Mouse (Mus musculus) small intestine, adult 10 weeks (tissue): ENCODE measurements around the gene Nckap5l. TPM values are rescaled to one million over a fixed set of nuclear protein-coding genes. Genes with fewer than 3 reads are reported as not detected.

ENCODE experiments used
- polyA plus RNA-seq: library from polyadenylated mRNA; stranded (reverse); fragments of 350-450 nt; fragmentation: Illumina TruSeq; extraction: RNeasy Lipid Tissue Mini Kit (QIAGEN cat#74804); gene quantifications from one replicate; pipeline ENCODE4 v1.2.3, GENCODE M21; 2014; ENCODE audit warnings: low replicate concordance

The Nckap5l gene
- polyA plus RNA-seq, result not detected

DNA sequence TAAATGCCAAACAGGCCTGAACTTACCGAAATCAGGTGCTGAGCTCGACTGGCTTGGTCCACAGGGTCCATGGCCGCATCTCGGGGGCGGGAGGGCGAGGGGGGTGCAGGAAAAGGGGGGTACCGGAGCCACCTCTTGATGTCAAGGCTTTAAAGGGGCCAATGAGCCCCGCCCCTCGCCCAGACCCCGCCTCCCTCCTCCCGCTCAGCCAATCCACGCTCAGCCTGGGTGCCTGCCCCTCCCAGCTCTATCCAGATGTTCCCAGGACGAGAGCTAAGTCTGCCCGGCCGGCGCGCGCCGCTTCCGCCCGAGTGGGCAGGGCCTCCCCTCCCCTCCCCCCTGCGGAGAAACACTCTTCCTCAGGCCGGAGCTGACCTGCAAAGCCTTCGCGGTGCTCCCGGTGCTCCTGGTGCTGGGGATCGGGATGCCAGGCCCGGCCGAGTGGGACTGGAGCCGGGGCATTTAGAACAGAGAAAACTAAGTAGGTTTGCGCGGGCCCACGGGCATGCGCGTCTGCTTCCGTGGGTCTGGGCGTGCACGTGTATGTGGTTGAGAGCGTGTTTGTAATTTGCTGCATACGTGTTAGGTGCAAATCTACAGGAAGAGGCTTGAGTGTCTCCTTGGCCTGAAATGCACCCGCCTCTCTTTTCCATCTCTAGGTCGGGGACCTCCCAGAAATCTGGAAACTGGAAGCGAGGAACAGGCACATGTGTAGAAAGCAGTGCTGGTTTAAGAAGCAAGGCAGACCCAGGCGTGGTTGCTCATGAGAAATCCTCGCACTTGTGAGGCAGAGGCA lies at the start of gene Nckap5l:
Gene Nckap5l, minus strand, starts transcription at position 143 of the 796 bp plus-strand sequence.

DNA sequence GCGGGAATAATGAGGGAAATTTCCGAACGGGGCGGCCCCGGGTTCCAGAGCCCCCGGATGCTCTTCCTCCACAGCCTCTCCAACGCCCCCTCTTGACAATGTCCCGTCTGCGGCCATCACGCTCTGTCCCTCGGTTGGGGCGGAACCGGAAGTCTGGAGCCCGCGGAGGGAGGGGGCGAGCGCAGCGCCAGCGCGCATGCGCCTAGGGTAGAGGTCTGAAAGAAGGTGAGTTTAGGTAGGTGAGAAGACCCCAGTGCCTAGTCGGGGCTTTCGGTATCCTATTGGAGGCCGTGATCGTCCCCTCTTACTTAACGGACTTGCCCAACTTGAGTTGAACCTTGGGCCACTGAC lies 17.0 kb upstream of the Nckap5l start, which contains the start of gene Bcdin3d:
Gene Bcdin3d, minus strand, starts transcription at position 155 of the 351 bp plus-strand sequence.

GRCm38 (mm10) chr15:99392486-99393385 lies 64.8 kb downstream of the Nckap5l start, which contains the start of gene Tmbim6:
TSS of gene Tmbim6 (plus strand) at chr15:99392882.

Other genes with a start within 250 kb of the Nckap5l start
- gene Kcnh3, start 232.9 kb downstream of the Nckap5l start, polyA plus RNA-seq, result not detected
- gene Mcrs1, start 205.8 kb downstream of the Nckap5l start, polyA plus RNA-seq, result not detected
- 1.1 TPM for gene Prpf40b, start 162.7 kb downstream of the Nckap5l start, polyA plus RNA-seq
- gene Fam186b, start 161.9 kb downstream of the Nckap5l start, polyA plus RNA-seq, result not detected
- gene Fmnl3, start 87.3 kb downstream of the Nckap5l start, polyA plus RNA-seq, result 0.48 TPM
- gene Tmbim6, start 64.9 kb downstream of the Nckap5l start, polyA plus RNA-seq, result 500 TPM
- 1.3 TPM for gene Bcdin3d, start 17.0 kb upstream of the Nckap5l start, polyA plus RNA-seq
- gene Faim2, start 70.4 kb upstream of the Nckap5l start, polyA plus RNA-seq, result not detected
- not detected for gene Aqp2, start 121.3 kb upstream of the Nckap5l start, polyA plus RNA-seq
- gene Aqp5, start 133.0 kb upstream of the Nckap5l start, polyA plus RNA-seq, result not detected
- gene Aqp6, start 143.7 kb upstream of the Nckap5l start, polyA plus RNA-seq, result not detected
- gene Racgap1, start 193.9 kb upstream of the Nckap5l start, polyA plus RNA-seq, result 14.3 TPM
- gene Asic1, start 212.6 kb upstream of the Nckap5l start, polyA plus RNA-seq, result not detected
- 2.5 TPM for gene Smarcd1, start 244.4 kb upstream of the Nckap5l start, polyA plus RNA-seq
- not detected for gene Gm17349, start 247.7 kb upstream of the Nckap5l start, polyA plus RNA-seq